Mouse (Mus musculus) midbrain, embryonic 15.5 days (tissue): Measurements from ENCODE around the gene Otx1. TPM values are rescaled to one million over a fixed set of nuclear protein-coding genes. Genes with fewer than 3 reads are reported as not detected.

ENCODE experiments used
- ATAC-seq: fragments of 200-750 bp; cut with Nextera tagmentation; replicated peaks from 2 replicates; pipeline ENCODE4 v1.8.0; 2017; ENCODE audit warnings: moderate TSS enrichment
- H3K27ac ChIP-seq: fragments of 300-500 bp; sonication (generic); 2 replicates; pipeline ENCODE4 v1.5.1; 2015; ENCODE audit warnings: mild to moderate bottlenecking, inconsistent platforms
- H3K27me3 ChIP-seq: fragments of 300-500 bp; sonication (generic); replicated peaks from 2 replicates; pipeline ENCODE4 v1.6.1; 2015; ENCODE audit warnings: inconsistent platforms
- H3K36me3 ChIP-seq: fragments of 300-500 bp; sonication (generic); replicated peaks from 2 replicates; pipeline ENCODE4 v1.6.1; 2015; ENCODE audit warnings: inconsistent platforms
- H3K4me1 ChIP-seq: fragments of 300-500 bp; sonication (generic); 2 replicates; pipeline ENCODE4 v1.6.1; 2015; ENCODE audit warnings: inconsistent platforms
- H3K4me2 ChIP-seq: fragments of 300-500 bp; sonication (generic); 2 replicates; pipeline ENCODE4 v1.6.1; 2015; ENCODE audit warnings: inconsistent platforms, mild to moderate bottlenecking, moderate library complexity
- H3K4me3 ChIP-seq: fragments of 300-500 bp; sonication (generic); 2 replicates; pipeline ENCODE4 v1.5.1; 2015; ENCODE audit warnings: mild to moderate bottlenecking, inconsistent platforms
- H3K9ac ChIP-seq: fragments of 300-500 bp; sonication (generic); 2 replicates; pipeline ENCODE4 v1.6.1; 2015; ENCODE audit warnings: mild to moderate bottlenecking, inconsistent platforms
- H3K9me3 ChIP-seq: fragments of 300-500 bp; sonication (generic); 2 replicates; pipeline ENCODE4 v1.6.1; 2016; ENCODE audit warnings: inconsistent platforms
- WGBS: fragments of 180-500 bp; shearing (Covaris S2); methylation state at CpG from one replicate; pipeline ENCODE4 v1.1.7; 2015; ENCODE audit warnings: mixed read lengths; 5-methylcytosine and 5-hydroxymethylcytosine counted together
- polyA plus RNA-seq: library from polyadenylated mRNA; unstranded; fragments of >200 nt; fragmentation: Nextera tagmentation; extraction: Ambion mirVana; gene quantifications from 2 replicates; pipeline ENCODE4 v1.2.1, GENCODE M21; 2015

Otx1 gene
- polyA plus RNA-seq = 11.5 and 12.2 TPM in 2 replicates

- H3K27ac ChIP-seq = peak within 1 kb of the TSS; percentile 82
Measured at GRCm38 (mm10) chr11:22002783-22003340, at the start of gene Otx1. Gene Otx1, minus strand, starts transcription at chr11:22002897.

GRCm38 (mm10) chr11:22050864-22051263, 48.2 kb upstream of the Otx1 start:
- Histone ChIP-seq H3K36me3 (no peaks in the 10 kb centered on the region), H3K4me3 (no peak overlapping the region), H3K4me2 (no peak overlapping the region), H3K27ac (no peak overlapping the region), H3K9me3 (no peaks in the 10 kb centered on the region), H3K27me3 (no peaks in the 10 kb centered on the region), H3K9ac (no peak overlapping the region), H3K4me1 (no peaks in the 10 kb centered on the region)
- 85% methylated on average over 7 of the region's 7 CpGs for WGBS
- no peak for ATAC-seq

More at GRCm38 (mm10) chr11:22002783-22003340, at the start of gene Otx1:
- Histone ChIP-seq H3K9me3 (no peaks in the 10 kb centered on the region), H3K4me3 (peak within 1 kb of the TSS; percentile 50), H3K4me2 (peak within 1 kb of the TSS; percentile 61), H3K4me1 (peaks cover 42% of the 10 kb centered on the region), H3K36me3 (no peaks in the 10 kb centered on the region), H3K9ac (peak within 1 kb of the TSS; percentile 42), H3K27me3 (peaks cover 60% of the 10 kb centered on the region)
- WGBS = under 1% methylated on average over 34 of the region's 34 CpGs
- ATAC-seq = no peak

GRCm38 (mm10) chr11:22039854-22040426, 37.2 kb upstream of the Otx1 start:
- ATAC-seq = no peak
- no peaks in the 10 kb centered on the region for H3K27me3 ChIP-seq
- H3K4me3 ChIP-seq = no peak overlapping the region
- H3K27ac ChIP-seq = no peak overlapping the region
- no peak overlapping the region for H3K4me2 ChIP-seq
- H3K9ac ChIP-seq = no peak overlapping the region
- 31% methylated on average over 6 of the region's 6 CpGs for WGBS
- no peaks in the 10 kb centered on the region for H3K9me3 ChIP-seq
- H3K36me3 ChIP-seq = no peaks in the 10 kb centered on the region
- H3K4me1 ChIP-seq = peaks cover 5% of the 10 kb centered on the region; the same call in 1 of the 2 replicates

- WGBS = 7% methylated on average over 7 of the region's 7 CpGs
- Histone ChIP-seq H3K4me2 (no peak overlapping the region), H3K9ac (no peak overlapping the region)
Measured at GRCm38 (mm10) chr11:22034564-22035105, 31.9 kb upstream of the Otx1 start.

GRCm38 (mm10) chr11:22033582-22033981, 30.9 kb upstream of the Otx1 start:
- no peak overlapping the region for H3K4me2 ChIP-seq
- H3K27me3 ChIP-seq = no peaks in the 10 kb centered on the region
- H3K4me1 ChIP-seq = no peaks in the 10 kb centered on the region
- no peak overlapping the region for H3K4me3 ChIP-seq
- H3K36me3 ChIP-seq = no peaks in the 10 kb centered on the region
- no peak overlapping the region for H3K9ac ChIP-seq
- no peak overlapping the region for H3K27ac ChIP-seq
- no peak for ATAC-seq
- no peaks in the 10 kb centered on the region for H3K9me3 ChIP-seq
- WGBS = 83% methylated on average over 3 of the region's 3 CpGs

More at GRCm38 (mm10) chr11:22034564-22035105, 31.9 kb upstream of the Otx1 start:
- Histone ChIP-seq H3K36me3 (no peaks in the 10 kb centered on the region), H3K4me3 (no peak overlapping the region), H3K4me1 (no peaks in the 10 kb centered on the region), H3K9me3 (no peaks in the 10 kb centered on the region), H3K27me3 (no peaks in the 10 kb centered on the region), H3K27ac (no peak overlapping the region)
- no peak for ATAC-seq

GRCm38 (mm10) chr11:22020602-22021001, 17.9 kb upstream of the Otx1 start:
- H3K9ac ChIP-seq = no peak overlapping the region

GRCm38 (mm10) chr11:22017444-22017843, 14.7 kb upstream of the Otx1 start:
- ATAC-seq = peak; percentile 75; the same call in 1 of the 2 replicates

More at GRCm38 (mm10) chr11:22020602-22021001, 17.9 kb upstream of the Otx1 start:
- 95% methylated on average over 2 of the region's 2 CpGs for WGBS
- no peaks in the 10 kb centered on the region for H3K9me3 ChIP-seq
- 0 out of 2 replicates have a peak, but pooled peaks cover 3% of the 10 kb centered on the region for H3K4me1 ChIP-seq
- no peaks in the 10 kb centered on the region; the same call in 1 of the 2 replicates for H3K27me3 ChIP-seq
- 0 out of 2 replicates have a peak, but pooled peaks cover 5% of the 10 kb centered on the region for H3K36me3 ChIP-seq
- no peak overlapping the region for H3K27ac ChIP-seq
- H3K4me3 ChIP-seq = no peak overlapping the region
- ATAC-seq = no peak
- H3K4me2 ChIP-seq = no peak overlapping the region

GRCm38 (mm10) chr11:22016341-22016740, 13.6 kb upstream of the Otx1 start:
- no peak overlapping the region for H3K4me2 ChIP-seq
- H3K4me1 ChIP-seq = 0 out of 2 replicates have a peak, but pooled peaks cover 3% of the 10 kb centered on the region
- H3K9me3 ChIP-seq = no peaks in the 10 kb centered on the region
- WGBS = 9% methylated on average over 3 of the region's 3 CpGs
- H3K27me3 ChIP-seq = peaks cover 5% of the 10 kb centered on the region; the same call in 1 of the 2 replicates
- H3K36me3 ChIP-seq = 0 out of 2 replicates have a peak, but pooled peaks cover 5% of the 10 kb centered on the region
- H3K27ac ChIP-seq = no peak overlapping the region
- no peak overlapping the region for H3K4me3 ChIP-seq
- no peak for ATAC-seq
- H3K9ac ChIP-seq = no peak overlapping the region

More at GRCm38 (mm10) chr11:22017444-22017843, 14.7 kb upstream of the Otx1 start:
- H3K27ac ChIP-seq = no peak overlapping the region
- H3K9me3 ChIP-seq = no peaks in the 10 kb centered on the region
- no peak overlapping the region for H3K9ac ChIP-seq
- no peak overlapping the region for H3K4me3 ChIP-seq
- H3K4me1 ChIP-seq = 0 out of 2 replicates have a peak, but pooled peaks cover 3% of the 10 kb centered on the region
- 8% methylated on average over 8 of the region's 8 CpGs for WGBS
- peaks cover 4% of the 10 kb centered on the region; the same call in 1 of the 2 replicates for H3K27me3 ChIP-seq
- H3K36me3 ChIP-seq = 0 out of 2 replicates have a peak, but pooled peaks cover 5% of the 10 kb centered on the region
- H3K4me2 ChIP-seq = no peak overlapping the region

GRCm38 (mm10) chr11:22008817-22009216, 6.1 kb upstream of the Otx1 start:
- ATAC-seq = no peak
- H3K27ac ChIP-seq = peak overlapping the region; percentile 74; the same call in 1 of the 2 replicates
- no peaks in the 10 kb centered on the region for H3K36me3 ChIP-seq
- 33% methylated on average over 2 of the region's 2 CpGs for WGBS
- H3K4me1 ChIP-seq = peaks cover 23% of the 10 kb centered on the region
- peak overlapping the region; percentile 4; the same call in 1 of the 2 replicates for H3K4me3 ChIP-seq
- H3K27me3 ChIP-seq = peaks cover 40% of the 10 kb centered on the region
- H3K9me3 ChIP-seq = no peaks in the 10 kb centered on the region
- peak overlapping the region; percentile 38 for H3K4me2 ChIP-seq
- no peak overlapping the region for H3K9ac ChIP-seq

GRCm38 (mm10) chr11:22008129-22008596, 5.5 kb upstream of the Otx1 start:
- peaks cover 40% of the 10 kb centered on the region for H3K27me3 ChIP-seq
- peaks cover 29% of the 10 kb centered on the region for H3K4me1 ChIP-seq
- peak; percentile 27 for ATAC-seq
- peak overlapping the region; percentile 74 for H3K27ac ChIP-seq
- H3K9me3 ChIP-seq = no peaks in the 10 kb centered on the region
- peak overlapping the region; percentile 4; the same call in 1 of the 2 replicates for H3K4me3 ChIP-seq
- WGBS = 9% methylated on average over 10 of the region's 10 CpGs
- H3K4me2 ChIP-seq = peak overlapping the region; percentile 38
- no peaks in the 10 kb centered on the region for H3K36me3 ChIP-seq
- no peak overlapping the region for H3K9ac ChIP-seq

- Histone ChIP-seq H3K9ac (no peak overlapping the region), H3K4me1 (peaks cover 29% of the 10 kb centered on the region), H3K36me3 (no peaks in the 10 kb centered on the region), H3K4me2 (peak overlapping the region; percentile 38), H3K27ac (peak overlapping the region; percentile 74), H3K4me3 (peak overlapping the region; percentile 15), H3K27me3 (peaks cover 40% of the 10 kb centered on the region), H3K9me3 (no peaks in the 10 kb centered on the region)
- peak; percentile 1; the same call in 1 of the 2 replicates for ATAC-seq
- 7% methylated on average over 6 of the region's 6 CpGs for WGBS
Measured at GRCm38 (mm10) chr11:22007781-22008110, 5.0 kb upstream of the Otx1 start.

- H3K9ac ChIP-seq = no peak overlapping the region
- H3K4me3 ChIP-seq = peak overlapping the region; percentile 15
- H3K9me3 ChIP-seq = no peaks in the 10 kb centered on the region
- peak overlapping the region; percentile 38 for H3K4me2 ChIP-seq
- peak; percentile 1; the same call in 1 of the 2 replicates for ATAC-seq
- H3K4me1 ChIP-seq = peaks cover 33% of the 10 kb centered on the region
- no peaks in the 10 kb centered on the region for H3K36me3 ChIP-seq
- H3K27ac ChIP-seq = peak overlapping the region; percentile 74
- H3K27me3 ChIP-seq = peaks cover 40% of the 10 kb centered on the region
- WGBS = 9% methylated on average over 20 of the region's 20 CpGs
Measured at GRCm38 (mm10) chr11:22007088-22007780, 4.5 kb upstream of the Otx1 start.
